Mouse (Mus musculus) testis, postnatal 14 days (tissue): ENCODE measurements around the gene Msrb3.
"Not testable (repeated sequence)": the region's sequence is repeated elsewhere in the genome, so short reads cannot be mapped to it uniquely, and the experiment has no call there.

Experiments used
- DNase-seq: peaks from one replicate; pipeline ENCODE4 v3.0.0; 2021; ENCODE audit warnings: low spot score

Gene Msrb3

GRCm38 (mm10) chr10:120810053-120810696 is 88.7 kb downstream of the Msrb3 start:
- DNase-seq = no peak

- no peak for DNase-seq
These were observed 90.7 kb downstream of the Msrb3 start for GRCm38 (mm10) chr10:120808167-120808566.

GRCm38 (mm10) chr10:120801127-120801526 is 97.8 kb downstream of the Msrb3 start:
- DNase-seq = no peak

GRCm38 (mm10) chr10:120799479-120799878 is 99.4 kb downstream of the Msrb3 start:
- no peak for DNase-seq

GRCm38 (mm10) chr10:120796749-120797148 is 102.2 kb downstream of the Msrb3 start:
- no peak for DNase-seq

- no peak for DNase-seq
These were observed 104.5 kb downstream of the Msrb3 start for GRCm38 (mm10) chr10:120794391-120794817.

GRCm38 (mm10) chr10:120792191-120792765 is 106.6 kb downstream of the Msrb3 start:
- no peak for DNase-seq

GRCm38 (mm10) chr10:120791438-120791837 is 107.5 kb downstream of the Msrb3 start:
- no peak for DNase-seq

GRCm38 (mm10) chr10:120787202-120787601 is 111.7 kb downstream of the Msrb3 start:
- peak; percentile 78 for DNase-seq

GRCm38 (mm10) chr10:120784516-120784915 is 114.4 kb downstream of the Msrb3 start:
- DNase-seq = no peak

GRCm38 (mm10) chr10:120783393-120783792 is 115.5 kb downstream of the Msrb3 start:
- peak; percentile 20 for DNase-seq

- no peak for DNase-seq
These were observed 121.4 kb downstream of the Msrb3 start for GRCm38 (mm10) chr10:120777499-120777898.

- DNase-seq = no peak
These were observed 123.5 kb downstream of the Msrb3 start for GRCm38 (mm10) chr10:120775361-120775760.

- DNase-seq = no peak
These were observed 131.5 kb downstream of the Msrb3 start for GRCm38 (mm10) chr10:120767418-120767817.

- no peak for DNase-seq
These were observed 133.5 kb downstream of the Msrb3 start for GRCm38 (mm10) chr10:120765398-120765797.

GRCm38 (mm10) chr10:120763656-120764466 is 135.0 kb downstream of the Msrb3 start:
- no peak for DNase-seq

GRCm38 (mm10) chr10:120762958-120763357 is 135.9 kb downstream of the Msrb3 start:
- DNase-seq = no peak

GRCm38 (mm10) chr10:120760679-120761078 is 138.2 kb downstream of the Msrb3 start:
- DNase-seq = no peak

- DNase-seq = no peak
These were observed 139.0 kb downstream of the Msrb3 start for GRCm38 (mm10) chr10:120759883-120760282.

GRCm38 (mm10) chr10:120752454-120752853 is 146.4 kb downstream of the Msrb3 start:
- no peak for DNase-seq

GRCm38 (mm10) chr10:120751821-120752261 is 147.1 kb downstream of the Msrb3 start:
- no peak for DNase-seq

- peak; percentile 52 for DNase-seq
These were observed 147.6 kb downstream of the Msrb3 start for GRCm38 (mm10) chr10:120751295-120751722.

GRCm38 (mm10) chr10:120749556-120749955 is 149.3 kb downstream of the Msrb3 start:
- DNase-seq = not testable (repeated sequence)
